Mouse (Mus musculus) heart, embryonic 16.5 days (tissue): Measurements from ENCODE around the gene Nos2. TPM values are rescaled to one million over a fixed set of nuclear protein-coding genes. Genes with fewer than 3 reads are reported as not detected.
"Not testable (repeated sequence)": the region's sequence is repeated elsewhere in the genome, so short reads cannot be mapped to it uniquely, and the experiment has no call there.

Source experiments
- ATAC-seq: fragments of 200-750 bp; cut with Nextera tagmentation; replicated peaks from 2 replicates; pipeline ENCODE4 v1.8.0; 2017; ENCODE audit warnings: moderate number of reproducible peaks; ENCODE audit not compliant: insufficient read depth, low FRiP score; ENCODE audit errors: extremely low read depth
- H3K27ac ChIP-seq: fragments of 300-500 bp; sonication (generic); 2 replicates; pipeline ENCODE4 v1.5.1; 2014; ENCODE audit warnings: mild to moderate bottlenecking, low read length, control low read depth, moderate library complexity
- H3K27me3 ChIP-seq: fragments of 300-500 bp; sonication (generic); 2 replicates; pipeline ENCODE4 v1.6.1; 2014; ENCODE audit warnings: low read length, mixed read lengths; ENCODE audit not compliant: control insufficient read depth, insufficient read depth
- H3K36me3 ChIP-seq: fragments of 300-500 bp; sonication (generic); 2 replicates; pipeline ENCODE4 v1.6.1; 2014; ENCODE audit not compliant: control insufficient read depth, insufficient read depth
- H3K4me1 ChIP-seq: fragments of 300-500 bp; sonication (generic); 2 replicates; pipeline ENCODE4 v1.6.1; 2014; ENCODE audit warnings: low read length, mixed read lengths; ENCODE audit not compliant: control insufficient read depth, insufficient read depth
- H3K4me2 ChIP-seq: fragments of 300-500 bp; sonication (generic); 2 replicates; pipeline ENCODE4 v1.6.1; 2014; ENCODE audit warnings: low read depth, mild to moderate bottlenecking, control low read depth, low read length
- H3K4me3 ChIP-seq: fragments of 300-500 bp; sonication (generic); 2 replicates; pipeline ENCODE4 v1.5.1; 2014; ENCODE audit warnings: mild to moderate bottlenecking, control low read depth, low read length
- H3K9ac ChIP-seq: fragments of 300-500 bp; sonication (generic); 2 replicates; pipeline ENCODE4 v1.6.1; 2014; ENCODE audit warnings: low read length, control low read depth
- H3K9me3 ChIP-seq: fragments of 300-500 bp; sonication (generic); replicated peaks from 2 replicates; pipeline ENCODE4 v1.6.1; 2016; ENCODE audit warnings: low read length; ENCODE audit not compliant: control insufficient read depth
- WGBS: fragments of 180-500 bp; shearing (Covaris S2); extraction: QIAGEN DNeasy Blood & Tissue Kit; methylation state at CpG from one replicate; pipeline ENCODE4 v1.1.7; 2014; 5-methylcytosine and 5-hydroxymethylcytosine counted together
- polyA plus RNA-seq: library from polyadenylated mRNA; unstranded; fragments of >200 nt; fragmentation: Nextera tagmentation; extraction: Ambion mirVana; gene quantifications from 2 replicates; pipeline ENCODE4 v1.2.1, GENCODE M21; 2015

Nos2 gene
- polyA plus RNA-seq, 1 experiment from 2014 or later: 2.0 TPM

GRCm38 (mm10) chr11:78980083-78980634, 59.6 kb downstream of the Nos2 start:
- no peak for ATAC-seq
- Histone ChIP-seq H3K9me3 (no peaks in the 10 kb centered on the region), H3K4me3 (no peak overlapping the region), H3K4me2 (no peak overlapping the region), H3K27ac (peak overlapping the region; percentile 27; the same call in 1 of the 2 replicates), H3K9ac (no peak overlapping the region), H3K4me1 (peaks cover 5% of the 10 kb centered on the region), H3K36me3 (no peaks in the 10 kb centered on the region; the same call in 1 of the 2 replicates), H3K27me3 (no peaks in the 10 kb centered on the region)
- WGBS: 58% methylated on average over 4 of the region's 4 CpGs

GRCm38 (mm10) chr11:78982042-78982441, 61.5 kb downstream of the Nos2 start:
- ATAC-seq: no peak
- Histone ChIP-seq H3K4me3 (no peak overlapping the region), H3K4me1 (peaks cover 7% of the 10 kb centered on the region), H3K9ac (no peak overlapping the region), H3K27me3 (no peaks in the 10 kb centered on the region), H3K4me2 (peak overlapping the region; percentile 53), H3K27ac (no peak overlapping the region), H3K36me3 (no peaks in the 10 kb centered on the region), H3K9me3 (no peaks in the 10 kb centered on the region)
- WGBS: 48% methylated on average over 2 of the region's 2 CpGs

GRCm38 (mm10) chr11:78982513-78983291, 62.1 kb downstream of the Nos2 start:
- no peak for ATAC-seq
- Histone ChIP-seq H3K9me3 (no peaks in the 10 kb centered on the region), H3K4me3 (peak overlapping the region; percentile 53; the same call in 1 of the 2 replicates), H3K27ac (no peak overlapping the region), H3K9ac (no peak overlapping the region), H3K4me1 (peaks cover 7% of the 10 kb centered on the region), H3K4me2 (peak overlapping the region; percentile 53), H3K36me3 (no peaks in the 10 kb centered on the region), H3K27me3 (no peaks in the 10 kb centered on the region)
- WGBS: 70% methylated on average over 12 of the region's 12 CpGs

GRCm38 (mm10) chr11:78983539-78983938, 63.0 kb downstream of the Nos2 start:
- Histone ChIP-seq H3K27ac (peak overlapping the region; percentile 59; the same call in 1 of the 2 replicates), H3K27me3 (no peaks in the 10 kb centered on the region), H3K4me2 (peak overlapping the region; percentile 53), H3K4me3 (peak overlapping the region; percentile 53), H3K4me1 (peaks cover 7% of the 10 kb centered on the region), H3K9me3 (no peaks in the 10 kb centered on the region), H3K36me3 (no peaks in the 10 kb centered on the region), H3K9ac (0 out of 2 replicates have a peak overlapping the region, but pooled peaks have one; percentile 32)
- ATAC-seq: no peak
- 82% methylated on average over 7 of the region's 7 CpGs for WGBS

- Histone ChIP-seq H3K9me3 (no peaks in the 10 kb centered on the region; the same call in 1 of the 2 replicates), H3K4me1 (peaks cover 7% of the 10 kb centered on the region), H3K36me3 (no peaks in the 10 kb centered on the region), H3K9ac (peak within 1 kb of the TSS; percentile 71), H3K27me3 (no peaks in the 10 kb centered on the region), H3K27ac (peak within 1 kb of the TSS; percentile 59), H3K4me2 (peak within 1 kb of the TSS; percentile 53), H3K4me3 (peak within 1 kb of the TSS; percentile 53)
- 40% methylated on average over 10 of the region's 10 CpGs for WGBS
- ATAC-seq: peak; percentile 82
Observed at GRCm38 (mm10) chr11:78984483-78985177, 64.0 kb downstream of the Nos2 start, which contains the start of gene Lgals9. Lgals9 (minus strand) TSS chr11:78984946.

GRCm38 (mm10) chr11:78985505-78985904, 64.9 kb downstream of the Nos2 start:
- H3K4me1 ChIP-seq: peaks cover 7% of the 10 kb centered on the region
- no peak for ATAC-seq
- no peaks in the 10 kb centered on the region for H3K27me3 ChIP-seq
- H3K9me3 ChIP-seq: peaks cover 4% of the 10 kb centered on the region
- peak overlapping the region; percentile 41 for H3K27ac ChIP-seq
- H3K4me3 ChIP-seq: no peak overlapping the region
- no peak overlapping the region for H3K9ac ChIP-seq
- H3K36me3 ChIP-seq: no peaks in the 10 kb centered on the region
- H3K4me2 ChIP-seq: no peak overlapping the region

GRCm38 (mm10) chr11:78986311-78987002, 65.9 kb downstream of the Nos2 start:
- Histone ChIP-seq H3K27ac (no peak overlapping the region), H3K4me1 (peaks cover 4% of the 10 kb centered on the region), H3K4me2 (no peak overlapping the region), H3K9ac (no peak overlapping the region), H3K36me3 (no peaks in the 10 kb centered on the region), H3K9me3 (peaks cover 7% of the 10 kb centered on the region), H3K4me3 (no peak overlapping the region), H3K27me3 (no peaks in the 10 kb centered on the region)
- WGBS: 79% methylated on average over 10 of the region's 10 CpGs
- no peak for ATAC-seq

GRCm38 (mm10) chr11:78989206-78989605, 68.6 kb downstream of the Nos2 start:
- WGBS: 86% methylated on average over 11 of the region's 11 CpGs
- not testable (repeated sequence) for H3K9ac ChIP-seq, H3K4me3 ChIP-seq, H3K4me2 ChIP-seq, H3K27ac ChIP-seq, ATAC-seq, H3K4me1 ChIP-seq, H3K36me3 ChIP-seq, H3K9me3 ChIP-seq, H3K27me3 ChIP-seq
